ENCODE assay signal across 12 mouse cellular contexts in the genomic region with DNA sequence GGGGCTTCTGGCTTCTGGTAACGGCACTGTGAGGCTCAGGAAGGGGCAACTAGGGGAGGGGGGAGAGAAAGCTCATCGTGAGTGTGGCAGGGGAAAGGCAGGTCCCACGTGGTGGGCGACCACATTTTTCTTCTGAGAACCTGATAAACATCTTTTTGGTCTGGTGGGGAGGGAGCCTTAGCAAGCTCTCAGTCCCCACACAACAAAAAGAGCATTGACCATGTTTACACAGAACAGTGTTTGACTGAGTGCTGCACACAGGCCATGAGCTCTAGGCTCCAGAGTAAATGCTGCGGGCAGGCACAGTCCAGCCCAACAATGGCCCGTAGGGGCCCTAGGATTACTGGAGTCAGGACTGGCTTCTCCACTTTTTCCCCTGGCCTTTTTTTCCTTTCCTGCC. TPM values are rescaled to one million over a fixed set of nuclear protein-coding genes. Genes with fewer than 3 reads are reported as not detected.
DNase-seq lines count a peak whose midpoint lies in the region; ATAC-seq lines count a peak whose summit lies in the region.
"Had no signal": no experiment of that assay in that cellular context is flagged by ENCODE, and none has a peak within 500 bp of the region (broad histone marks: within the 10 kb centered on the region; RNA-seq: fewer than 3 reads in every experiment).

No protein-coding gene starts in this region.

- DNase-seq in heart, postnatal 14 days: no peak
- no peak for DNase-seq in lung, postnatal 10 days
- no peak for DNase-seq in frontal cortex, postnatal 25 days (ENCODE audit: low spot score in 2 of 2)
- DNase-seq in MN1 (ENCODE audit: low spot score): no peak
- DNase-seq: cerebellum, postnatal 36 days; kidney, adult 9 months; right cerebral cortex, postnatal 14 days had no signal

- WGBS in heart, embryonic 12.5 days: 22% methylated on average over 6 of the region's 6 CpGs
- 20% methylated on average over 6 of the region's 6 CpGs for WGBS in lung, embryonic 16.5 days
- WGBS in intestine, embryonic 16.5 days: 22% methylated on average over 6 of the region's 6 CpGs
- 15% methylated on average over 6 of the region's 6 CpGs for WGBS in stomach, embryonic 15.5 days

- intact Hi-C loops in heart, postnatal 14 days (cut with DNase I): loop anchor here (1.0 to 5.0 kb wide), 3 partner anchors 42 to 134 kb away; a partner anchor contains a TSS

- no peak overlapping the region for H3K4me3 ChIP-seq in heart, embryonic 12.5 days
- no peak overlapping the region for H3K4me3 ChIP-seq in lung, embryonic 16.5 days (ENCODE audit: low read length)
- no peak overlapping the region for H3K4me3 ChIP-seq in intestine, embryonic 16.5 days (ENCODE audit: low read length)
- H3K4me3 ChIP-seq in stomach, embryonic 15.5 days (replicated peaks): no peak overlapping the region

- peaks cover 82% of the 10 kb centered on the region for H3K4me1 ChIP-seq in heart, embryonic 12.5 days (replicated peaks)
- peaks cover 54% of the 10 kb centered on the region for H3K4me1 ChIP-seq in lung, embryonic 16.5 days (replicated peaks; ENCODE audit: control insufficient read depth, insufficient read depth, low read length)
- H3K4me1 ChIP-seq in intestine, embryonic 16.5 days (ENCODE audit: control insufficient read depth, insufficient read depth, low read length): peaks cover 66% of the 10 kb centered on the region
- peaks cover 60% of the 10 kb centered on the region for H3K4me1 ChIP-seq in stomach, embryonic 15.5 days

- peak overlapping the region; percentile 29 for H3K9ac ChIP-seq in heart, embryonic 12.5 days
- peak overlapping the region; percentile 45 for H3K9ac ChIP-seq in lung, embryonic 16.5 days (ENCODE audit: low read length)
- peak overlapping the region; percentile 62 for H3K9ac ChIP-seq in intestine, embryonic 16.5 days (ENCODE audit: low read depth, low read length)
- H3K9ac ChIP-seq in stomach, embryonic 15.5 days: no peak overlapping the region

- H3K4me2 ChIP-seq in heart, embryonic 12.5 days: no peak overlapping the region
- H3K4me2 ChIP-seq in lung, embryonic 16.5 days (ENCODE audit: low read depth, low read length): no peak overlapping the region
- no peak overlapping the region for H3K4me2 ChIP-seq in intestine, embryonic 16.5 days (ENCODE audit: low read depth, low read length)
- no peak overlapping the region for H3K4me2 ChIP-seq in stomach, embryonic 15.5 days

- peak overlapping the region; percentile 75 for H3K27ac ChIP-seq in heart, embryonic 12.5 days (ENCODE audit: poor library complexity, severe bottlenecking)
- H3K27ac ChIP-seq in lung, embryonic 16.5 days (ENCODE audit: low read length): peak overlapping the region; percentile 82
- peak overlapping the region; percentile 69 for H3K27ac ChIP-seq in intestine, embryonic 16.5 days (ENCODE audit: low read length)
- H3K27ac ChIP-seq in stomach, embryonic 15.5 days: peak overlapping the region; percentile 89

- no peaks in the 10 kb centered on the region for H3K27me3 ChIP-seq in heart, embryonic 12.5 days (replicated peaks)
- H3K27me3 ChIP-seq in lung, embryonic 16.5 days (ENCODE audit: control insufficient read depth, insufficient read depth, low read depth, low read length): no peaks in the 10 kb centered on the region
- H3K27me3 ChIP-seq in intestine, embryonic 16.5 days (replicated peaks; ENCODE audit: control insufficient read depth, insufficient read depth, low read length): no peaks in the 10 kb centered on the region
- H3K27me3 ChIP-seq in stomach, embryonic 15.5 days (replicated peaks): no peaks in the 10 kb centered on the region

- peaks cover 8% of the 10 kb centered on the region for H3K36me3 ChIP-seq in heart, embryonic 12.5 days
- peaks cover 6% of the 10 kb centered on the region for H3K36me3 ChIP-seq in lung, embryonic 16.5 days (ENCODE audit: control insufficient read depth, insufficient read depth, low read length)
- H3K36me3 ChIP-seq in intestine, embryonic 16.5 days (ENCODE audit: control insufficient read depth, insufficient read depth, low read length): no peaks in the 10 kb centered on the region
- H3K36me3 ChIP-seq in stomach, embryonic 15.5 days: no peaks in the 10 kb centered on the region

- no peak for ATAC-seq in heart, embryonic 12.5 days (ENCODE audit: insufficient number of reproducible peaks, low FRiP score)
- ATAC-seq in lung, embryonic 16.5 days (ENCODE audit: low read depth): no peak
- no peak for ATAC-seq in intestine, embryonic 16.5 days
- peak; percentile 34; the same call in 1 of the 2 replicates for ATAC-seq in stomach, embryonic 15.5 days (ENCODE audit: insufficient read depth, low FRiP score, low read depth)

- H3K9me3 ChIP-seq in heart, embryonic 12.5 days (replicated peaks): no peaks in the 10 kb centered on the region
- H3K9me3 ChIP-seq in lung, embryonic 16.5 days (ENCODE audit: control insufficient read depth, low read length): no peaks in the 10 kb centered on the region
- H3K9me3 ChIP-seq in intestine, embryonic 16.5 days (ENCODE audit: control insufficient read depth, low read length): no peaks in the 10 kb centered on the region
- H3K9me3 ChIP-seq in stomach, embryonic 15.5 days: no peaks in the 10 kb centered on the region

RNA-seq across cellular contexts. Expression of a gene that starts 6.3 kb away (rescaled TPM):
- 12.0 and 15.2 TPM in 2 replicates for polyA plus RNA-seq in heart, embryonic 12.5 days (2016; fragmentation: Nextera tagmentation; extraction: Ambion mirVana)
- 1 to 10 TPM; 2.7 to 7.4 TPM for total RNA-seq in heart, postnatal 14 days (2021)
- polyA plus RNA-seq in lung, embryonic 16.5 days (2015; fragmentation: Nextera tagmentation; extraction: Ambion mirVana): 17.2 and 22.4 TPM in 2 replicates
- 50.3 and 58.1 TPM in 2 replicates for polyA plus RNA-seq in intestine, embryonic 16.5 days (2015; fragmentation: Nextera tagmentation; extraction: Ambion mirVana)
- 21.9 and 26.2 TPM in 2 replicates for polyA plus RNA-seq in stomach, embryonic 15.5 days (2015; fragmentation: Nextera tagmentation; extraction: Ambion mirVana)

RNA-seq across cellular contexts. Expression of a gene that starts 40.1 kb away (rescaled TPM):
- polyA plus RNA-seq in heart, embryonic 12.5 days (2016; fragmentation: Nextera tagmentation; extraction: Ambion mirVana): 6.4 and 9.3 TPM in 2 replicates
- 1 to 10 TPM; 1.2 to 1.4 TPM for total RNA-seq in heart, postnatal 14 days (2021)
- polyA plus RNA-seq in lung, embryonic 16.5 days (2015; fragmentation: Nextera tagmentation; extraction: Ambion mirVana): 17.9 and 50.7 TPM in 2 replicates
- polyA plus RNA-seq in intestine, embryonic 16.5 days (2015; fragmentation: Nextera tagmentation; extraction: Ambion mirVana): 2.1 and 3.2 TPM in 2 replicates
- polyA plus RNA-seq in stomach, embryonic 15.5 days (2015; fragmentation: Nextera tagmentation; extraction: Ambion mirVana): 4.6 and 11.8 TPM in 2 replicates
- polyA plus RNA-seq: liver, adult 2 months had no signal
